Comparison of ENCODE assay signal across 10 mouse cellular contexts in the genomic region with DNA sequence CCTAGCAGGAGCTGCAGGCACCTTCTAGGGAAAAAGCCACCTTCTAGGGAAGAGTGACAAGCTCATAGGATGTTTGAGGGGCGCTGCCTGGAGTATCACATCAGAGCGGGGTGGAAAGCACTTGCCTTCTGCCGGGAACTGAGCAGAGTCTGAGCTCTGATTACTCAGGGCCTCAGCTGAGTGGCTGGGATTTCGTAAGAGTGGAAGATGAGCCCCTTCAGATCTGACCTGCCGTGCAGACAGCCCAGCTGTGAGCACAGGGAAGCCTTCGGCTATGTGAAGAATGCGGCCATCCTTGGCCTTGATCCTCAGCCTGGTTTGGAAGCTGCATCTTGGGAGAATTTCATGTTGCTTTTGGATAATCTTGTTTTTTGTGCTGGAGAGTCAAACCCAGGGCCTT. TPM values are rescaled to one million over a fixed set of nuclear protein-coding genes. Genes with fewer than 3 reads are reported as not detected.
DNase-seq lines count a peak whose midpoint lies in the region; ATAC-seq and TF ChIP-seq lines count a peak whose summit lies in the region.
"Had no signal": no experiment of that assay in that cellular context is flagged by ENCODE, and none has a peak within 500 bp of the region (broad histone marks: within the 10 kb centered on the region; RNA-seq: fewer than 3 reads in every experiment).

No protein-coding gene starts in this region.

- no peak overlapping the region for H3K9ac ChIP-seq in kidney, embryonic 14.5 days (ENCODE audit: low read depth, low read length)
- no peak overlapping the region for H3K9ac ChIP-seq in midbrain, postnatal 0 days (replicated peaks; ENCODE audit: low read length, poor library complexity, severe bottlenecking)

- TF ChIP-seq POLR2A in kidney, adult 2 months (IDR thresholded peaks at IDR 0.05; ENCODE audit: low read depth, low read length), result no peak

- 24% methylated on average over 7 of the region's 7 CpGs for WGBS in kidney, embryonic 14.5 days
- 45% methylated on average over 7 of the region's 7 CpGs for WGBS in kidney, adult 2 months
- WGBS in midbrain, postnatal 0 days, result 73% methylated on average over 7 of the region's 7 CpGs

- no peak for TF ChIP-seq CTCF in kidney, adult 2 months (conservative IDR thresholded peaks at IDR 0.05; ENCODE audit: insufficient read depth, insufficient read length, low read depth, low read length)
- TF ChIP-seq CTCF in gastrocnemius, adult 2 months (IDR thresholded peaks at IDR 0.05), result no peak
- no peak for TF ChIP-seq CTCF in midbrain, postnatal 0 days (IDR thresholded peaks at IDR 0.05)

- no peak overlapping the region for H3K4me2 ChIP-seq in kidney, embryonic 14.5 days (replicated peaks; ENCODE audit: low read depth, low read length)
- no peak overlapping the region for H3K4me2 ChIP-seq in midbrain, postnatal 0 days (ENCODE audit: low read depth, low read length, poor library complexity, severe bottlenecking)

- intact Hi-C loops in gastrocnemius, adult 2 months (cut with DNase I), result no loop called here

- peak; percentile 50 for ATAC-seq in kidney, embryonic 14.5 days (ENCODE audit: low FRiP score, low TSS enrichment)
- ATAC-seq in megakaryocyte, adult 5-6 weeks (ENCODE audit: poor library complexity, severe bottlenecking), result peak; percentile 65
- ATAC-seq in midbrain, postnatal 0 days (ENCODE audit: low FRiP score), result no peak

- no peak for DNase-seq in kidney, adult 2 months
- DNase-seq in NIH3T3 (ENCODE audit: low read depth), result peak; percentile 63
- peak; percentile 65 for DNase-seq in gastrocnemius, adult 2 months
- no peak for DNase-seq in natural killer cell, adult 2 months (ENCODE audit: low spot score in 2 of 2)
- DNase-seq in midbrain, postnatal 0 days (ENCODE audit: low spot score), result no peak
- DNase-seq in cerebellum, adult 18-20 months, result no peak
- DNase-seq: adrenal gland, postnatal 14 days; midbrain, embryonic 14.5 days had no signal

- peaks cover 2% of the 10 kb centered on the region; the same call in 1 of the 2 replicates for H3K36me3 ChIP-seq in kidney, embryonic 14.5 days (ENCODE audit: control insufficient read depth, insufficient read depth, low read length)
- H3K36me3 ChIP-seq in kidney, adult 2 months (ENCODE audit: control insufficient read depth, insufficient read depth, low read length), result no peaks in the 10 kb centered on the region
- no peaks in the 10 kb centered on the region for H3K36me3 ChIP-seq in midbrain, postnatal 0 days (ENCODE audit: insufficient read depth, low read length)

- H3K4me1 ChIP-seq in kidney, embryonic 14.5 days (ENCODE audit: control insufficient read depth, insufficient read depth, low read length), result peaks cover 11% of the 10 kb centered on the region; the same call in 1 of the 2 replicates
- no peaks in the 10 kb centered on the region for H3K4me1 ChIP-seq in kidney, adult 2 months (ENCODE audit: control insufficient read depth, insufficient read depth, low read length)
- no peaks in the 10 kb centered on the region for H3K4me1 ChIP-seq in midbrain, postnatal 0 days (ENCODE audit: insufficient read depth, low read length)

- no peak overlapping the region for H3K4me3 ChIP-seq in kidney, embryonic 14.5 days (ENCODE audit: low read length)
- H3K4me3 ChIP-seq in kidney, adult 2 months (ENCODE audit: insufficient read depth, low read depth, low read length), result no peak overlapping the region
- peak overlapping the region; percentile 19 for H3K4me3 ChIP-seq in gastrocnemius, adult 2 months
- H3K4me3 ChIP-seq in midbrain, postnatal 0 days (ENCODE audit: low read depth, low read length), result no peak overlapping the region

- H3K9me3 ChIP-seq in kidney, embryonic 14.5 days (ENCODE audit: control insufficient read depth, low read length), result 0 out of 2 replicates have a peak, but pooled peaks cover 2% of the 10 kb centered on the region
- no peaks in the 10 kb centered on the region for H3K9me3 ChIP-seq in midbrain, postnatal 0 days (ENCODE audit: low read length)

- no peak overlapping the region for H3K27ac ChIP-seq in kidney, embryonic 14.5 days (ENCODE audit: low read depth, low read length)
- no peak overlapping the region for H3K27ac ChIP-seq in kidney, adult 2 months (ENCODE audit: insufficient read depth, low read depth, low read length)
- peak overlapping the region; percentile 58 for H3K27ac ChIP-seq in gastrocnemius, adult 2 months
- H3K27ac ChIP-seq in midbrain, postnatal 0 days (ENCODE audit: low read depth, low read length), result no peak overlapping the region

- H3K27me3 ChIP-seq in kidney, embryonic 14.5 days (ENCODE audit: control insufficient read depth, insufficient read depth, low read length), result no peaks in the 10 kb centered on the region
- no peaks in the 10 kb centered on the region for H3K27me3 ChIP-seq in kidney, adult 2 months (replicated peaks; ENCODE audit: control insufficient read depth, insufficient read depth, low read length)
- no peaks in the 10 kb centered on the region for H3K27me3 ChIP-seq in midbrain, postnatal 0 days (ENCODE audit: insufficient read depth, low read length)

RNA-seq across cellular contexts. Expression of gene Pdpn, which starts 10.5 kb away (rescaled TPM):
- polyA plus RNA-seq in kidney, embryonic 14.5 days (2014; fragmentation: Nextera tagmentation; extraction: Ambion mirVana), result 47.4 and 48.7 TPM in 2 replicates
- polyA plus RNA-seq in kidney, adult 2 months (2012; rRNA removed), result 3.2 and 4.5 TPM in 2 replicates
- total RNA-seq in gastrocnemius, adult 2 months (2021), result 1 to 10 TPM; 4.5 to 7.7 TPM
- 0.27 and 0.84 TPM in 2 replicates for total RNA-seq in megakaryocyte, adult 5-6 weeks (2015)
- total RNA-seq in megakaryocyte, adult 5-6 weeks (2017), result not detected in 2 replicates
- total RNA-seq in midbrain, postnatal 0 days (2014; rRNA removed), result 32.3 and 37.6 TPM in 2 replicates
- polyA plus RNA-seq in midbrain, postnatal 0 days (2015; fragmentation: Nextera tagmentation; extraction: Ambion mirVana), result 33.6 and 35.2 TPM in 2 replicates

Comparison
In these comparisons a context has a peak if more than half of its experiments do, and no peak if none do; other contexts are left out.
1. DNase-seq: peak in NIH3T3 (single experiment) and gastrocnemius, adult 2 months (single experiment); none in kidney, adult 2 months (single experiment), natural killer cell, adult 2 months (0 of 2), midbrain, postnatal 0 days (single experiment) and cerebellum, adult 18-20 months (0 of 2).